Mouse (Mus musculus): ENCODE measurements around the gene Tex2. TPM values are rescaled to one million over a fixed set of nuclear protein-coding genes. Genes with fewer than 3 reads are reported as not detected.

Tex2 gene
- total and polyA plus RNA-seq, 3 experiments: 1.6 to 20.0 (median 7.7) TPM

DNA sequence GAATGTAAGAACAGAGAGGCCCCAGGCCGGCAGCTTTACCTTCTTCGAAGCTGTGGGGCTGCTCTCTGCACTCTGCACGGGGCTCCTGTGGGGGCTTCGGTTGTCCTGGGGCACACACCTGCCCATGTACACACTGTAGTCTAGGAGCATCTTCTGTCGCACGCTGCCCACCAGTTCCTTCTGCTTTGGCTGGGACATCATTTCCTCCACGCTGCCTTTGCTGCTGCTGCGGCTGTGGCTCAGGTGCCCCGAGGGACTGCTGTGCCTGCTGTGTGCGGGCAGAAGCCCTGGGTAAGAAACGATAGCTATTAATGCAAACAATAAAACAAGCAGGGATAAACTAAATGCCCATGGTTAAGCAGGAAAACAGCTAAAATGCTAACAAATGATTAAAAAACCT lies 69.1 kb downstream of the Tex2 start:
- TF ChIP-seq POLR2AphosphoS5 (IDR thresholded peaks at IDR 0.05; ENCODE audit: insufficient replicate concordance, low read depth, low read length): no peak
- no peak for TF ChIP-seq CTCF (IDR thresholded peaks at IDR 0.05; ENCODE audit: low read depth, low read length)
- no peak for TF ChIP-seq GATA1 (IDR thresholded peaks at IDR 0.05; ENCODE audit: borderline replicate concordance, low read length)
- TF ChIP-seq GATA2 (IDR thresholded peaks at IDR 0.05; ENCODE audit: borderline replicate concordance, low read depth, low read length): no peak
- no peak for TF ChIP-seq TAL1 (conservative IDR thresholded peaks at IDR 0.05; ENCODE audit: low read depth, low read length)
- H3K27me3 ChIP-seq (ENCODE audit: insufficient read depth, low read length): no peaks in the 10 kb centered on the region
- H3K9me3 ChIP-seq (replicated peaks): no peaks in the 10 kb centered on the region
- DNase-seq (ENCODE audit: low spot score): no peak
- H3K36me3 ChIP-seq (replicated peaks): peaks cover 65% of the 10 kb centered on the region
- no peak for ATAC-seq (ENCODE audit: extremely low read depth, insufficient number of reproducible peaks, low FRiP score, poor library complexity, severe bottlenecking)
- no peaks in the 10 kb centered on the region for H3K4me1 ChIP-seq (ENCODE audit: insufficient read depth, low read depth, low read length)
- H3K4me3 ChIP-seq (ENCODE audit: low read depth, low read length): no peak overlapping the region

- DNase-seq (ENCODE audit: low spot score) (no peak), ATAC-seq (ENCODE audit: extremely low read depth, insufficient number of reproducible peaks, low FRiP score, poor library complexity, severe bottlenecking) (no peak)
- TF ChIP-seq GATA2 (IDR thresholded peaks at IDR 0.05; ENCODE audit: borderline replicate concordance, low read depth, low read length) (no peak), CTCF (IDR thresholded peaks at IDR 0.05; ENCODE audit: low read depth, low read length) (no peak), POLR2AphosphoS5 (IDR thresholded peaks at IDR 0.05; ENCODE audit: insufficient replicate concordance, low read depth, low read length) (no peak)
- no peaks in the 10 kb centered on the region for H3K9me3 ChIP-seq (replicated peaks)
- H3K27me3 ChIP-seq (ENCODE audit: insufficient read depth, low read length): no peaks in the 10 kb centered on the region
- H3K4me1 ChIP-seq (ENCODE audit: insufficient read depth, low read depth, low read length): no peaks in the 10 kb centered on the region
- no peak overlapping the region for H3K4me3 ChIP-seq (ENCODE audit: low read depth, low read length)
- H3K36me3 ChIP-seq (replicated peaks): peaks cover 62% of the 10 kb centered on the region
These were observed 70.2 kb downstream of the Tex2 start for GRCm38 (mm10) chr11:106543006-106543405.

- TF ChIP-seq GATA2 (IDR thresholded peaks at IDR 0.05; ENCODE audit: borderline replicate concordance, low read depth, low read length) (no peak), TAL1 (conservative IDR thresholded peaks at IDR 0.05; ENCODE audit: low read depth, low read length) (no peak), CTCF (IDR thresholded peaks at IDR 0.05; ENCODE audit: low read depth, low read length) (no peak), POLR2AphosphoS5 (IDR thresholded peaks at IDR 0.05; ENCODE audit: insufficient replicate concordance, low read depth, low read length) (no peak), GATA1 (IDR thresholded peaks at IDR 0.05; ENCODE audit: borderline replicate concordance, low read length) (no peak)
- Histone ChIP-seq H3K4me1 (ENCODE audit: insufficient read depth, low read depth, low read length) (no peaks in the 10 kb centered on the region), H3K4me3 (ENCODE audit: low read depth, low read length) (no peak overlapping the region), H3K27me3 (ENCODE audit: insufficient read depth, low read length) (no peaks in the 10 kb centered on the region), H3K9me3 (replicated peaks) (no peaks in the 10 kb centered on the region), H3K36me3 (replicated peaks) (peaks cover 66% of the 10 kb centered on the region)
- ATAC-seq (ENCODE audit: extremely low read depth, insufficient number of reproducible peaks, low FRiP score, poor library complexity, severe bottlenecking) (no peak), DNase-seq (ENCODE audit: low spot score) (no peak)
These were observed 70.8 kb downstream of the Tex2 start for GRCm38 (mm10) chr11:106542385-106542784.

DNA sequence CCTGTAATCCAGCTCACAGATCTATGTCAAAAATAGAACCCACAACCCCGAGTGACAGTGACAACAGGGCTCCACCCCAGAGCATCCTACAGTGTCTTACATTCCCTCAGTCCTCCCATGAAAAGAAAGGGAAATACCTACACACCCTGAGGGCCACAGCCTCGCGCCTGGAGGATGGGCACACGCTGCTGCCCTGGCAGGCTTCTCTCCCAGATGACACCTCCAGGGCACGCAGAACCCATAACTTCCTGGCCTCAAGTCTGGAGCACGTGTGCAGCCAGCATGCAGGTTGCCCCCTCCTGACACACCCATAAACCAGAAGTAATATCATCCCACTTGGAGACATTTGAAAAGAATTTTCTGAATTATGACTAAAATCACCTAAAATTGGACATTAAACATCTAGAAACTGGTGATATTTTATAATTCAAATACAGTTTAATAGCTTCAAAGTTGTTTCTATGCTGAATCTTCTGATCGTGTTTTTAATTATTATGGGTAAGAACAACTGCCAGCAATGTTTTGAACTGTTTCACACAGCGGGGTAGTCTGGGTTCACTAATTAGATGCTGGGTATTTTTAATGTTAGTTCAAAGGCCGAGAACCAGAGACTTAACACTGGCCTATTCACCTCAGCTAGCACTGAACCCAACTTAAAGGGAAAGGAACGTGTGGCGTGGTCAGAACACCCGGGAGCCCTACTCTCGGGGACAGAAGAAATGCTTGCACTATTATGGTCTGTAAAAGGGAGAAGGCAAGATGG lies 72.5 kb downstream of the Tex2 start:
- no peak for ATAC-seq (ENCODE audit: extremely low read depth, insufficient number of reproducible peaks, low FRiP score, poor library complexity, severe bottlenecking)
- no peak overlapping the region for H3K4me3 ChIP-seq (ENCODE audit: low read depth, low read length)
- H3K27me3 ChIP-seq (ENCODE audit: insufficient read depth, low read length): no peaks in the 10 kb centered on the region
- peaks cover 59% of the 10 kb centered on the region for H3K36me3 ChIP-seq (replicated peaks)
- H3K4me1 ChIP-seq (ENCODE audit: insufficient read depth, low read depth, low read length): no peaks in the 10 kb centered on the region
- H3K9me3 ChIP-seq (replicated peaks): no peaks in the 10 kb centered on the region
- TF ChIP-seq GATA2 (IDR thresholded peaks at IDR 0.05; ENCODE audit: borderline replicate concordance, low read depth, low read length) (no peak), POLR2AphosphoS5 (IDR thresholded peaks at IDR 0.05; ENCODE audit: insufficient replicate concordance, low read depth, low read length) (no peak), CTCF (IDR thresholded peaks at IDR 0.05; ENCODE audit: low read depth, low read length) (no peak), TAL1 (conservative IDR thresholded peaks at IDR 0.05; ENCODE audit: low read depth, low read length) (no peak), GATA1 (IDR thresholded peaks at IDR 0.05; ENCODE audit: borderline replicate concordance, low read length) (no peak)
- DNase-seq (ENCODE audit: low spot score): no peak

GRCm38 (mm10) chr11:106536253-106536912 lies 76.8 kb downstream of the Tex2 start:
- DNase-seq (ENCODE audit: low spot score) (no peak), ATAC-seq (ENCODE audit: extremely low read depth, insufficient number of reproducible peaks, low FRiP score, poor library complexity, severe bottlenecking) (no peak)
- no peaks in the 10 kb centered on the region for H3K27me3 ChIP-seq (ENCODE audit: insufficient read depth, low read length)
- TF ChIP-seq GATA2 (IDR thresholded peaks at IDR 0.05; ENCODE audit: borderline replicate concordance, low read depth, low read length): no peak
- TF ChIP-seq TAL1 (conservative IDR thresholded peaks at IDR 0.05; ENCODE audit: low read depth, low read length): no peak
- TF ChIP-seq CTCF (IDR thresholded peaks at IDR 0.05; ENCODE audit: low read depth, low read length): no peak
- TF ChIP-seq POLR2AphosphoS5 (IDR thresholded peaks at IDR 0.05; ENCODE audit: insufficient replicate concordance, low read depth, low read length): no peak
- no peak for TF ChIP-seq GATA1 (IDR thresholded peaks at IDR 0.05; ENCODE audit: borderline replicate concordance, low read length)
- H3K36me3 ChIP-seq (replicated peaks): peaks cover 58% of the 10 kb centered on the region
- H3K4me3 ChIP-seq (ENCODE audit: low read depth, low read length): no peak overlapping the region
- no peaks in the 10 kb centered on the region for H3K9me3 ChIP-seq (replicated peaks)
- H3K4me1 ChIP-seq (ENCODE audit: insufficient read depth, low read depth, low read length): no peaks in the 10 kb centered on the region

DNA sequence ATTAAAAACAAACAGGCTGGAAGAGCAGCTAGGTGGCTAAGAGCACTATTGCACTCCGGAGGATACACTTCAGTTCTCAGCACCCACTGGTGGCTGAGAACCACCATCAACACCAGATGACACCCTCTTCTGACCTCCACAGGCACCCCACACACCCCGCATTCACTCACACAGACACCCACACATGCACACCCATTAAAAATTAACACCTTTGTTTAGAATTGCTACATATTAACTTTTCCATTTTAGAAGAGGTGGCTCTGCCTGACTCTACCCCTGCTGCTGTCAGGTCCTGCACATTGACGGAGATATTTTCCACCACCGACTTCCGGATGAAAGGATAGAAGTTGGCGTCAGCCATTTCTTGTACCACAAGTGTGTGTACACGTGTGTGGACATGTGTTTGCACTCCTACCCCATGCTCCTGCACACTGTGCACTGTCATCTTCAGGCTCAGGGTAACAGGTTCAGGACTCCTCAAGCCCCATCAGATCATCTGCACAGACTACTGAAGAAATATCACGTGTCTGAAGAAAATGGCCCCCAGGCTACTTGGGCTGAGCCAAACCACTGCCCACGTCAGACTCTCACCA lies 77.5 kb downstream of the Tex2 start:
- Histone ChIP-seq H3K4me3 (ENCODE audit: low read depth, low read length) (no peak overlapping the region), H3K9me3 (replicated peaks) (no peaks in the 10 kb centered on the region), H3K27me3 (ENCODE audit: insufficient read depth, low read length) (no peaks in the 10 kb centered on the region), H3K4me1 (ENCODE audit: insufficient read depth, low read depth, low read length) (no peaks in the 10 kb centered on the region), H3K36me3 (replicated peaks) (peaks cover 58% of the 10 kb centered on the region)
- no peak for TF ChIP-seq GATA2 (IDR thresholded peaks at IDR 0.05; ENCODE audit: borderline replicate concordance, low read depth, low read length)
- no peak for TF ChIP-seq GATA1 (IDR thresholded peaks at IDR 0.05; ENCODE audit: borderline replicate concordance, low read length)
- TF ChIP-seq TAL1 (conservative IDR thresholded peaks at IDR 0.05; ENCODE audit: low read depth, low read length): no peak
- no peak for DNase-seq (ENCODE audit: low spot score)
- no peak for ATAC-seq (ENCODE audit: extremely low read depth, insufficient number of reproducible peaks, low FRiP score, poor library complexity, severe bottlenecking)

Data from G1E (cell line).